Mouse (Mus musculus): Measurements from ENCODE around the gene Tuba3a.
"Not testable (repeated sequence)": the region's sequence is repeated elsewhere in the genome, so short reads cannot be mapped to it uniquely, and the experiment has no call there.

The Tuba3a gene

DNA sequence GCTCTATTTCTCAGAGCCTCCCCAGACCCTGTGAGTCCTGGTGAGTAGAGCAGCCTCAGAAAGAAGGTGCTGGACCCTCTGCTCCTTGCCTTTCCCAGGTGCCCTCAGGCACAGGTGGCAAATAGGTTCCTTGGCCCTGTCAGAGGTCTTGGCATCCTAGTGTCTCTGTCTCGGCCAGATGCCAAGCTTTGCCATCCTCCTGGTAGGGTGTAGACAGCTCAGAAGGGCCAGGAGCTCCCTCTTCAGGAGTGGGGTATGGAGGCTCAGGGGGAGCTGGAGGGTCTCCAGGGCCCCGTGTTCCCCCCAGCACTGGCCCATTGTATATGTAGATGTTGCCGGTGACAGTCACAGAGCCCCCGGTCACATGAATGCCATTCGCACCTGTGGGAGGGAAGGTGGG is 21.2 kb upstream of the Tuba3a start:
- no peak for DNase-seq (ENCODE audit: low spot score in 2 of 2)

DNA sequence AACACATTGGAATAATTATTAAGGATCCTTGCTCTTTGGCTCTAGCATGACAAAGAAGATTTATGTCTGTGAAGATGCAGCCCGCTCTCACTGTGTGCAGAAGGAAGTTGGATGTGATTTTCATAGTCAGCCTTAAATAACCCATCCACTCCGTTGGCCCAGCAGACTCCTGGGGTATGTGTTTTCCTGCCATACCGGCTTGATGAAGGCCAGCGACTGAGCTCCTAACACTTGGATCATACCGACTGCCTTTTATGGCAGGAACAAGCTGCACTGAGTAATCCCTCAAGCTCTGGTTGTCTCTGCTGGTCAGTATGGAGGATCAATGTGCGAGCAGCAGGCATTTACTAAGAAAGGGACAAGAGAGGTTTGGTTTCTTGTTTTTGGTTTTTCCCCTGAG is 19.6 kb upstream of the Tuba3a start:
- no peak for DNase-seq (ENCODE audit: low spot score in 2 of 2)

DNA sequence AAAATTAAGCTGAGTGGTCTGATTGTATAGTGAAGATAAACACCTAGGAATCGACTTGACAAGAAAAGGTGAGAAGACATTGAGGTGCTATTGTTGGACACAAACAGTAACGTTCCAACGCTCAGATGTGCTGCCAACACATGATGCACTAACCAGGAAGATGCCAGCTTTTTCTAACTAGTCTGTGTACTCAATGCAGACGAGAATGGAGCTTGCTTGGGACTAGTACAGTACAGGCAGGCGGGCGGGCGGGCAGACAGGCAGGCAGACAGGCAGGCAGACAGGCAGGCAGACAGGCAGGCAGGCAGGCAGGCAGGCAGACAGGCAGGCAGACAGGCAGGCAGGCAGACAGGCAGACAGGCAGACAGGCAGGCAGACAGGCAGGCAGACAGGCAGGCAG is 18.6 kb upstream of the Tuba3a start:
- DNase-seq (ENCODE audit: low spot score in 2 of 2), result not testable (repeated sequence)

DNA sequence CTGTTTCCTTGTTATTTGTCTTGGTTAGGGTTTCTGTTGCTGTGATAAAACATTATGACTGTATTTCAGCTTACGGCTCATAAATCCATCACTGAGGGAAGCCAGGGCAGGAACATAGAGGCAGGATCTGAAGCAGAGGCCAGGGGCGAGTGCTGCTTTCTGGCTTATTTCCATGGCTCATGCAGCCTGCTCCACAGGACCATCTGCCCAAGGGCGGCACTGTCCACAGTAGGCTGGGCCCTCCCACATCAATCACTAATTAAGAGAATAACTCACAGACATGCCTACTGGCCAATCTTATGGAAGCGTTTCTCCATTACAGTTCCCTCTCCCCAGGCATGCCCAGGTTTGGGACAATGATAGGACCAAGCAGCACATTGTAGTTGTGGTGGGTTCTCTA is 17.4 kb upstream of the Tuba3a start:
- DNase-seq (ENCODE audit: low spot score in 2 of 2), result no peak

DNA sequence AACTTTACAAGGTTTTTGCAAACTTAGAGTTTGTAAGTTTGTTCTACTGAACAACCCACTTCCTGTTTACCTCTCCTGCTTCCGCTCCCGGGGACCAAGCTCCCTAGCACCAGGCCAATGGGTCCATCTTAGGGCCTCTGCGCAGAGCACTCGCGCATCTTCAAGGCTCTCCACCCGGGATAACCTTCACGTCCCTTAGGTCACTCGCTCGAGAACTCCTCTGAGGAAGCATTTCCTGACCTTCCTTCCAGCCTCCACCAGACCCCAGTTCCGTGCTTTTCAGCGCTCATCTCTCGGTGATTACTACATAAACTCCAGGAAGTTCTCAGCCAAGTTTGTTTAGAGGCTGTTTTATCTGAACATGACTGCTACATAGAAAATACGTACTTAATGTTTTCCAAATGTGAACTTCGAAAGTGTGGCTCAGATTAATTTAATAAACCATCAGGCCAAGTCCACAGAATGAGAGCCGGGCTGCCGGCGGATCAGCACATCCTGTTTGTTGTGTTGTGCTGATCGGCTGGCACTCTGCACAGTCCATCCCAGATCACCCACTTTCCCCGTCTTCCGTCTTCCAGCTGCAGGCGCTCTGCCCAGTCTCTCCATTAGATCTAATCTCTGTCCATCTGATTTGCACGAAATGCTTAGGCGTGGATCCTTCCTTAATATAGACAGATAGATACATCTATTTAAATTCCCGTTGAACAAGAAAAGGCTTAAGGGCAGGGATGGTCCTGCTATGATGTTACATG is 16.6 kb upstream of the Tuba3a start:
- no peak for DNase-seq (ENCODE audit: low spot score in 2 of 2)

DNA sequence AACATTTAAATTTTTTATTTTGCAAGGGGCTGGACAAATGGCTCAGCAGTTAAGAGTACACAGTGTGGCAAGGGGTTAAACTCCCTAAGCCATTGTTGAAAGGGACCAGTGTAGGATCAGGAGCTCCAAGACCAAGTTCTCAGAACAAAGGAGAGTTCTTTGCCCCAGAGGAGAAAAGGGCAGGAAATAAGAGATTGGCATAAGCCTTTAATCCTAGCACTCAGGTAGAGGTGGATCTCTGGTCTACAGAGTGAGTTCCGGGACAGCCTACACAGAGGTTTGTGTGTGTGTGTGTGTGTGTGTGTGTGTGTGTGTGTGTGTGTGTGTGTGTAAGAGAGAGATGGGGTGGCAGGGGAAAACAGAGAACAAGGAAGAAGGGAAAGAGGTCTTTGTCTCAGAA is 15.1 kb upstream of the Tuba3a start:
- no peak for DNase-seq (ENCODE audit: low spot score in 2 of 2)

DNA sequence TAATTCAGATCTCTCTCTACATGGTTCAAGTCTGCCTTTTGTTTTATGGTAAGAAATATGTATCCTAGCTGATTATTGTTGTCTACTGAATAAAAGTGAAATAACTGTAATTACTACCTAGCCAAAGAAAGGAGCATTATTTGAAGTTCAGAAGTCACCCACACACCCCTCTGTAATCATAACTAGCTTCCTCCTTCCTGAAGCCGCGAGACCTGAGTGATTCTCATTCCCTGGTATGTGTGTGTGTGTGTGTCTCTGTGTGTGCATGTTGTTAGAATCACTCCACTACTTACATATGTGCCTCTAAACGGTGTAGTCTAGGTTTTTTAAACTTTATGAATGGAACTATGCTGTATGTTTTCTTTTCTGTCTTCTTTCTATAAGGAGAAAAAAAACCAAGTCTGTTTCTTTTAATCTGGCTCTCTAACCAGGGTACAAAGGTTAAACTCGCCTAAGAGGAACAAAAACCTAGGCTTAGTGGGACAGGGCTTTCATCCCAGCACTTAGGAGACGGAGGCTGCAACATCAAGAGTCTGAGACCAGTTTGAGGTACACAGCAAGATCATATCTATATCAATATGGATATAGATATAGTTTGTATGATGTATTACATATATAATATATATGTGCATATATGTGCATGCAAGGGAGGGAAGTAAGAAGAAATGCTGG is 11.4 kb upstream of the Tuba3a start:
- DNase-seq (ENCODE audit: low spot score in 2 of 2), result no peak

DNA sequence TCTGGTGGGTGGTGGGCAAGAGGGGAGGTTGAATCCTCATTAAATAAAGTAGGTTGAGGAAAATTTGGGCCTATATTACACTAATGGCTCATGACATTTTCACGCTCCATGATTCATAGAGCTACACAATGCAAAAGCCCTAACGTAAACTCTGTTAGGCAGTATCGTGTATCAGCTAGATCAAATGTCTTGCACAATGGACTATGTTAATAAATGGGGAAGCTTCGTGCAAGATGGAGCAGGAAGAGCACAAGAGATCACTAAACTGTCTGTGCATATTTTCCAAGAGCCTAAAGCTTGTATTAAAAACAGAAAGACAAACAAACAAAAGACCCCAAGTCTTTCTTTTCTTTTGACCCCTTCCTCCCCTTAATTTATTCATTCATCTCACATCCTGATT is 8.2 kb upstream of the Tuba3a start:
- no peak for DNase-seq (ENCODE audit: low spot score in 2 of 2)

DNA sequence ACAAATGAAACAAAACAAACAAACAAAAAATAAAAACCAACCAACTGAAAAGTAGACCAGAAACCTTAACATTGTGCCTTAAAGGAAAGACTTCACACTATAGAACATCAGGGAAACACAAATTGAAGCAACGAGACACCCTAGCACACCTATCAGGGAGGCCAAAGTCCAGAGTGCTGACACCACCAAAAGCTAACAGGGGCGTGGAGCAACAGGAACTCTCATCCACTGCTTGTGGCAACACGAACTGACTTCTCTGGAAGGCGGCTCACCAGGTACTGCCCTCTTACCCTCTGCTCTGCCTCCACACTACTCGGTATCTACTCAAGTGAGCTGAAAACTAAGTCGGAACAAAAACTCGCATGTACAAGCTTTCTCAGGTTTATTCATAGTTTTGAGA is 6.4 kb upstream of the Tuba3a start:
- no peak for DNase-seq (ENCODE audit: low spot score in 2 of 2)

DNA sequence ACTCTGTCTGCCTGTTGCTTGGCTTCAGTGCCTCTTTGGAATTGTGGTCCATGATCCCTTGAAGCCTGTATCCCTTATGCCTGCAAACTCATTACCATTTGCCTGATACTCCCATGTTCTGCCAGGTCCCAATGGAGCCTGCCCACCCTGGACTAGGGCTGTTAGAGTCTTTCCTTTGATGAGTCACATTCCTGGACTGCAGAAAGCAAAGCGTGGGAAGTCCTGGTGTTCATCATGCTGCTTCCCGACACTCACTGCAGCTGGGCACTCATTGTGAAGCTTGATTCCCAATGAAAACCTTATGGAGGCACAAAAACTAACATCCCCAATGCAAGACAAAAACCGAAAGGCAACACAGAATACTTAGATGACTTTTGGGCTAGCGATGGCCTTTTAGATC is 5.5 kb upstream of the Tuba3a start:
- DNase-seq (ENCODE audit: low spot score in 2 of 2), result peak; percentile 35 to 41

DNA sequence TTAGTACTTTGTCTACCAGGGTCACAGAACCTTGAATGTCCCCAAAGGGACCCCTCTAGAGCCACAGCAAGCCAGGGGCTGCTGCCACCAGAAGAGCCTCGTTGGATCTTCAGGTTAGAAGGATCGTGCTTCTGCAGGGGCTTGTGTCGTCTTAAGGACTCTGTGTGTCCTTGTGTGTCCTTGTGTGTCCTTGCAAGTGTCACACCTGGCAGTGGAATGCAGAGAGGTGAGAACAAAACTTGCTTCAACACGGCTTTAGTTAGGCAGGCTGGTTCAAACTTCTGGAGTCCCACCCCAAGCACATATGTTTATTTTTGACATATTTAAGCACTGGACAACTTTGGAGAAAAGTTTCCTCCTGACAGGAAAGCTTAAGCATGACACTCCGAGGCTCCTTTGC is 2.9 kb upstream of the Tuba3a start:
- DNase-seq (ENCODE audit: low spot score in 2 of 2), result no peak

DNA sequence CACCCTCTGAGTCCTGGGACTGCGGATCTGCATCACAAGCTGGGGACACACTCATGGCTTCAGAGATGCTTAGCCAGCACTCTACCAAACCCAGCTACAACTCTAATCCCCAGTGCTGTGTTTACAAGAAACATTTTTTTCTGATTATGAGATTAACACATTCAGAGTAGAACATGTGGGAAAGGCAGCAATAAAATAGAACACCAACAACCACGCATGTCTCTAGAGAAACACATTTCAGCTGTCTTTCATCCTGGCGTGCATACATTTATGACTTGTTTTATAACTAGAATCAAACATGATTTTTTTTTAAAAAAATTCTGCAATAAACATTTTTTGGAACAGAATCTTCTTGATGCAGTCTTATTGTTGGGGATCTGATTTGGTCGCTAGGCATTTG is 1.1 kb upstream of the Tuba3a start:
- no peak for DNase-seq (ENCODE audit: low spot score in 2 of 2)

DNA sequence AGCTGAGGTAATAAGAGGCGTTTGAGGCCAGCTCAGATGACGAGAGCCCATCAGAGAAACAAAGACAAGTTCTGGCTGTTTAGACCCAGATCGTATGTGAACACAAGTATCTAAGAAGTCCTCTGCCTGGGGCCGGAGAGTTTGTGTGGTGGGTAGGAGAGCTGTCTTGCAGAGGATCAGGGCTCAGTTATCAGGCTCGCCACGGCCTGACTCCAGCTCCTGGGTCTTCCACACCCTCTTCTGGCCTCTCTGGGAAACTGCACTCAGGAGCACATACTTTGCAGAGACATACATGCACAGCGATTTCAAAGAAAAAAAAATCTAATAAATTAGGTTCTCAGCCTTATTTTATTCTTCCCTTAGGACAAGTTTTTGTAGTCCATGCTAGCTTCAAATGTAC is 1.1 kb downstream of the Tuba3a start:
- DNase-seq (ENCODE audit: low spot score in 2 of 2), result no peak

DNA sequence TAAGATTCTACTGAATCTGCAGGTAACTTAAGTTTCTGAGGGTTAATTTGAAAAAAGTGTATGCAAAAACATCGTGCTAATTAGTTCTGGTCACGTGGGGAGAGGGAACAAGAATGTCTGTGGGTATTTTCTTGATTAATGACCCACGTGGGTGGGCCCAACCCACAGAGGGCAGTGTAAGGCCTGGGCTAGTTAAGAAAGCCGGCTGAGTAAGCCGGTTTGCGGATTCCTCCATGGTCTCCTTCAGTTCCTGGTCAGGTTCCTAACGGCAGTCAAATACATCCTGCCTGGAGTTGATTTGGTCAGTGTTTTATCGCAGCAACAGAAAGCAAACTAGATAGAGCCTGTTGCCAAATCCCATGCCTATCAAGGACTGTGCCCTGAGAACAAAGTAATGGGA is 1.6 kb downstream of the Tuba3a start:
- DNase-seq (ENCODE audit: low spot score in 2 of 2), result no peak

DNA sequence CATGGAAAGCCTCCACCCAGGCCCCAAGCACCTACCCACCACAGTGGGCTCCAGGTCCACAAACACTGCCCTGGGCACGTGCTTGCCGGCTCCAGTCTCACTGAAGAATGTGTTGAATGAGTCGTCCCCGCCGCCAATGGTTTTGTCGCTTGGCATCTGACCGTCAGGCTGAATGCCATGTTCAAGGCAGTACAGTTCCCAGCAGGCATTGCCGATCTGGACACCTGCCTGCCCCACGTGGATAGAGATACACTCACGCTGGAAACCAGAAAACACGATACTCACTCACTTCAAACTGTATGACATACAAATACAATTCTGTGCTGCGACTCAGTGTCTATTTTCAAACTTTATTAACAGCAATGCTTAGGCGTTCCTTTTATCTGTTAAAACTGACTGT is 3.1 kb downstream of the Tuba3a start:
- DNase-seq (ENCODE audit: low spot score in 2 of 2), result not testable (repeated sequence)

DNA sequence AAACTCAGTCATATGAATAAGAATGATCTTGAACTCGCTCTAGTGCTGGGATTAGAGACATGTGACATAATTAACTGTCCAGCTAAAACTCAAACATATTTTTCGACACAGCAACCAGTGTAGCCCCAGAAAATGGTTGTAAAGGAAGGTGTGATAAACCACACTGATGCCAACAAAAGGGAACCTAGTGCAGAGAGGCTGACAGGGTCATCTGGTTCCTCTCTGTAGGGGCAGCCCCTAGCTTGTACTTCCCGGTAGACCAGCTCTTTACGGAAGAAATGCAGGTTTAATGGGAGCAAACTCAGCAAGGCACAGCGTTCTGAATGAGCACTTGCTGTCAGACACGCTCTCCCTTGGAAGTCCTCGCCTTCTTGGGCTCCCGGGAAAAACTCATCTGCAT is 6.1 kb downstream of the Tuba3a start:
- DNase-seq (ENCODE audit: low spot score in 2 of 2), result no peak

DNA sequence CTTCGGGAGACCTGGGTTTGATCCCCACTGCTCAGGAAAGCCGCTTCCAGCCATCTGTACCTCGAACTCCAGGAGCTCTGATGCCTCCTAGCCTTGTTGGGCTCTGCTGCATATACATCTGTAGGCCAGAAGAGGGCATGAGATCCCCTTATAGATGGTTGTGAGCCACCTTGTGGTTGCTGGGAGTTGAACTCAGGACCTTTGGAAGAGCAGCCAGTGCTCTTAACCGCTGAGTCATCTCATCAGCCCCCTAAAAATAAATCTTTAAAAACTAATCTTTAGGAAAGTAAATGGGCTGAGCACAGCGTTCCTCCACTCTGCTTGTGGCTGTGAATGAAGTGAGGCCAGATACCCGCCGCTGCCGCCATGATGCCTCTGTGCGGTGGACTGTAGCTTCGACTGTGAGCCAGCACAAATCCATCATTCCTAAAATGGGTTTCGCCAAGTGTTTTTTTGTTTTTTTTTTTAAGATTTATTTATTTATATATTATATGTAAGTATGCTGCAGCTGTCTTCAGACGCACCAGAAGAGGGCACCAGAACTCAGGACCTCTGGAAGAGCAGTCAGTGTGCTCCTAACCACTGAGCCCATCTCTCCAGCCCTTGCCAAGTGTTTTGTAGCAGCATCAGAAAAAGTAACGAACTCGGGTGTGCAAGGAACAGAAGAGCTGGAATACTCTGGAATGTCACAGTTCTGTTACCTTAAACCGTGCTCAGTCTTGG is 10.8 kb downstream of the Tuba3a start:
- DNase-seq (ENCODE audit: low spot score in 2 of 2), result peak in 1 of 2 experiments; percentile 29

DNA sequence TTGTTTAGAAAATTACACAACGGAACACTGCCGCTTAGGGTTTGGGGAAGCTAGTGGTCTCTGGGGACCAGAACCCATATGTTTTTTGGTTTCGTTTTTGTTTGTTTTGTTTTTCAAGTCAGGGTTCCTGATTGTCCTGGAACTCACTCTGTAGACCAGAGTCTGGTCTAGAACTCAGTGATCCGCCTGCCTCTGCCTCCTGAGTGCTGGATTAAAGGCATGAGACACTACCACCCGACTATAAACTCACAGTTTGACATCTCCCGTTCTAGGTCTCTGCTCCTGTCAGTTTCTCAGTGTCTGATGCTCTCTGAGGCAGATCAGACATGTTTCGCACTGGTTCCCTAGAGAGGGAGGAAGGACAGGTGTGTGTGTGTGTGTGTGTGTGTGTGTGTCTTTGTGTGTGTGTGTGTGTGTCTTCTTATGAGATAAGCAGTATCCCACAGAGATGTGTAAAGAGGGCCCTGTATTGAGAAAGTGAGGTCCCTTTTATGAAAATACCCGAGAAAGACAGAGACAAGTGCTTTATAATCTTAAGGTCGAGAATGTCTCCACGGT is 13.5 kb downstream of the Tuba3a start:
- DNase-seq (ENCODE audit: low spot score in 2 of 2), result no peak

DNA sequence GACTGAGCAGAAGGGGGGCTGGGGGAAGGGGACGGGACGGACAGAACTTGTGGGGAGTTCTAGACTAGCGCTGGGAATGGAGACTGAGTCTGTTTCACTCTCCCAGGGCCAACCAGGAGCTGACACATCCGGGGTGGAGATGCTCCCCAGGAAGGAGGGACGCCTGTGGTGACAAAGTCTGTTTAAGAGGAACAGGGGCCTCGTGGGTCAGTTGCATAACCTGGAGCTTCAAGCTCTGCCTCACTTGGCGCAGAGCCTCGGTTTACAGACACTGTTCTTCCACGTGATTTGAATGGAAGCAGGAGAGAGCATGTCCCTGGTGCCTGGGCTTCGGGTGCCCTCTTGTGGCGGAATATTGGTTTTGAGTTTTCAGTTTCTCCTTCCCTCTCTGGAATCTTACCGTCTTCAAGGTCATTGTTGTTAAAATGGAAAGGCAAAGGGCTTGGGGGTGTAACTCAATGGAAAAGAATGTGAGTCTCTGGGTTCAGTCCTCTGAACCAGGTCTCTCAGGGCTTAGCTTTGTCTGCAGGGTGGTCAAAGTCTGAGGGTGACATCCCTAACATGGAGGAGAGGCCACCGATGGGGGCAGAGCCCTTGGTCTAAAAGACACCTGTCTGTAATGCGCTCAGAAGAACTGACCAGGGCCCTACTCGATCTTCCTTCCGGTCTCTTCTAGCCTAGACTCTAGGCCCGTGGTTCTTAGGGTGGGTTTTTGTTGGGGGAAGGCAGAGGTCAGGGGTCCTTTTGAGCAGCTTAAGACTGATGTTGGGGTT is 14.2 kb downstream of the Tuba3a start:
- DNase-seq (ENCODE audit: low spot score in 2 of 2), result peak; percentile 96 to 97

DNA sequence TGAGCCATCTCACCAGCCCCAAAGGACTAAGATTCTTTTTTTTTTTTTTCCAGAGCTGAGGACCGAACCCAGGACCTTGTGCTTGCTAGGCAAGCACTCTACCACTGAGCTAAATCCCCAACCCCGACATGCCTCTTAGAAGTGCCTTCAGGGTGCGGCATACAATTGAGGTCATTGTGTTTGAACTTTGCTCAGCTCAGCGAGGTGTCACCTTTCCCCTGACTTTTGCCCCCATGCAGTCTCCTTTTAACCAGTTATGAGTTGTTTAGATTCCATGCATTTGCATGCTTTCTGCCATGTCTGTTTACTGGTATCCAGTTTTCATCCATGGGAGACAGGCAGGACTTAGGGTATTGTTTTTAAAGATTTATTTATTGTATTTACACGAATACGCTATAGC is 17.0 kb downstream of the Tuba3a start:
- no peak for DNase-seq (ENCODE audit: low spot score in 2 of 2)

DNA sequence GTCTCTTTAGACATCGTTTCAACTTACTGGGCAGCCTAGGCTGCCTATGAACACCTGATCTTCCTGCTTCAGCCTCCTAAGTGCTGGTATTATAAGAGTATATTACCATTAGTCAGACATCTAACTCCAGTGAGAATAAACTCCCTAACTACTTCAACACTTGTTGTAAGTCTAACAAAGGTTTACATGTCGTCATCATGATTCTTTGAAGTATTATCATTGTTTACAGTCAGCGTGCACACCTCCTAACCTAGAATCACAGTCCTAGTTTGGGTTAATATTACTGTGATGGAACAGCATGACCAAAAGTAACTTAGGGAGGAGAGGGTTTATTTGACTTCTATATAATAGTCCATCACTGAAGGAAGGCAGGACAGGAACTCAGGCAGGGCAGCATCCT is 18.4 kb downstream of the Tuba3a start:
- DNase-seq (ENCODE audit: low spot score in 2 of 2), result no peak

DNA sequence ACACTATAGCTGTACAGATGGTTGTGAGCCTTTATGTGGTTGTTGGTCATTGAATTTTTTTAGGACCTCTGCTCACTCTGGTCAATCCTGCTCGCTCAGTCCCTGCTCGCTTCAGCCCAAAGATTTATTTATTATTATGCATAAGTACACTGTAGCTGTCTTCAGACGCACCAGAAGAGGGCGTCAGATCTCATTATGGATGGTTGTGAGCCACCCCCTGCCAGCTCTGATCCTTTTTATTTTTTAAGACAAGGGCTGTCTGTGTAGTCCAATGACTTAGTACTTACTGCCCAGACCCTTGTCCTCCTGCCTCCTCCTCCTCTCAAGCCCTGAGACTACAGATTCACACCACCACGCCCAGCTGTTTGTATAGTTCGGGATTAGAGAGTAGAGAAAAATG is 19.2 kb downstream of the Tuba3a start:
- DNase-seq (ENCODE audit: low spot score in 2 of 2), result not testable (repeated sequence)

Data from right cerebral cortex, adult 2 months (tissue).